ENCODE assay signal across 9 mouse cellular contexts in the genomic region with DNA sequence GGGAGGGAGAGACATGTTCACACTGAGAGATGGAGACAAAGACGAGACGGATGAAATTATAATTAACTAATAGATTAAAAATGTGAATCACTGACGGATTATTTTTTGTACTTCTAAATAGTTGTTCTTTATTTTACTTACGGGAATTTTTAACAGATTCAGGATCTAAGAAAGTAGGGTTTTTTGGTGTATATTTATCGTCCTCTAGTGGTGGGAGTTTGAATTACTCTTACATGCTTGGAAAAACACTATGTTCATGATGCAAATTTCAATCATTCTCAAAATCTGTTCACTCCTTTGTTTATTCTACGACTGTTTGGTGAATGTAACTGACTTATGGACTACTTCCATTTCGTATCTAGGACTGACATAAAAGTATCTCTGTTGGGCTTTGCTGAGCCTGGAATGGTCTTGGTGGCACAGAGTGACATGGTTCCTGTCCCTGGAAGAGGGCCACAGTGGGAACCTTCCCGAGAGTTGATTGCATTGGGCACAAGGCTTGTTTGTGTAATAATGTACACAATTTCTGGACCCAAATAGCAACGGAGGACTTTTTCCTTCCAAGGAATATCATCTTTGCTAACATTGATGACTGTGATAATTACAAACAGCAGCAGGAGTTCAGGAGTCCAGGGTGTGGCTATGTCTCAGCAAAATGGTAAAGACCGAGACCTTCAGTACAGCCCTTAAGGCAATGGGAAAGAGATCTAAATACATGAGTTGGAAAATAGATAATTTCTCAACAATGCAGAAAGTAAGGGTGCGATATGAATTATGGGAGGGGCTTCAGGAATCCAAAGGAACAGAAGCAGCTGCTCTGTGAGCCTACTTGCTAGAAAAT.
DNase-seq lines count a peak whose midpoint lies in the region; ATAC-seq and TF ChIP-seq lines count a peak whose summit lies in the region.
"Had no signal": no experiment of that assay in that cellular context is flagged by ENCODE, and none has a peak within 500 bp of the region (broad histone marks: within the 10 kb centered on the region; RNA-seq: fewer than 3 reads in every experiment).

No protein-coding gene starts in this region.

- WGBS in hindbrain, embryonic 15.5 days = 44% methylated on average over 11 of the region's 11 CpGs
- 45% methylated on average over 11 of the region's 11 CpGs for WGBS in hindbrain, embryonic 13.5 days
- 34% methylated on average over 11 of the region's 11 CpGs for WGBS in intestine, embryonic 16.5 days
- WGBS in heart, embryonic 10.5 days = 49% methylated on average over 11 of the region's 11 CpGs

- H3K9ac ChIP-seq in hindbrain, embryonic 15.5 days = no peak overlapping the region
- no peak overlapping the region for H3K9ac ChIP-seq in hindbrain, embryonic 13.5 days
- H3K9ac ChIP-seq in intestine, embryonic 16.5 days (ENCODE audit: low read depth, low read length) = no peak overlapping the region
- H3K9ac ChIP-seq: lung, embryonic 15.5 days had no signal

- DNase-seq in NIH3T3 (ENCODE audit: low read depth) = peak; percentile 88
- no peak for DNase-seq in spleen, adult 12 weeks (ENCODE audit: low spot score)
- no peak for DNase-seq in heart, embryonic 10.5 days (ENCODE audit: low spot score)

- H3K79me2 ChIP-seq in C2C12 (ENCODE audit: control insufficient read depth, insufficient read depth) = no peaks in the 10 kb centered on the region

- no peak overlapping the region for H3ac ChIP-seq in C2C12 (ENCODE audit: control insufficient read depth, insufficient read length, low read depth)

- no peaks in the 10 kb centered on the region for H3K9me3 ChIP-seq in hindbrain, embryonic 15.5 days
- no peaks in the 10 kb centered on the region for H3K9me3 ChIP-seq in hindbrain, embryonic 13.5 days
- H3K9me3 ChIP-seq in intestine, embryonic 16.5 days (ENCODE audit: control insufficient read depth, low read length) = no peaks in the 10 kb centered on the region
- H3K9me3 ChIP-seq in heart, embryonic 10.5 days = no peaks in the 10 kb centered on the region
- H3K9me3 ChIP-seq: lung, embryonic 15.5 days had no signal

- H3K27ac ChIP-seq in hindbrain, embryonic 15.5 days (replicated peaks) = no peak overlapping the region
- H3K27ac ChIP-seq in hindbrain, embryonic 13.5 days = no peak overlapping the region
- no peak overlapping the region for H3K27ac ChIP-seq in intestine, embryonic 16.5 days (ENCODE audit: low read length)
- H3K27ac ChIP-seq in heart, embryonic 10.5 days = no peak overlapping the region
- H3K27ac ChIP-seq: lung, embryonic 15.5 days had no signal

- ATAC-seq in hindbrain, embryonic 15.5 days (ENCODE audit: low FRiP score, low read depth) = no peak
- ATAC-seq in hindbrain, embryonic 13.5 days (ENCODE audit: low FRiP score) = no peak; the same call in 1 of the 2 replicates
- ATAC-seq in intestine, embryonic 16.5 days = peak; percentile 79
- ATAC-seq in erythroblast, adult 5-6 weeks (replicated peaks; ENCODE audit: low FRiP score, poor library complexity, severe bottlenecking) = no peak

- TF ChIP-seq CTCF in C2C12 (IDR thresholded peaks at IDR 0.05; ENCODE audit: control insufficient read depth, insufficient read depth, insufficient read length) = peak; percentile 0

- H3K27me3 ChIP-seq in hindbrain, embryonic 15.5 days = no peaks in the 10 kb centered on the region
- H3K27me3 ChIP-seq in hindbrain, embryonic 13.5 days = no peaks in the 10 kb centered on the region
- H3K27me3 ChIP-seq in C2C12 (ENCODE audit: control insufficient read depth, insufficient read depth, insufficient read length) = no peaks in the 10 kb centered on the region
- H3K27me3 ChIP-seq in intestine, embryonic 16.5 days (replicated peaks; ENCODE audit: control insufficient read depth, insufficient read depth, low read length) = no peaks in the 10 kb centered on the region
- H3K27me3 ChIP-seq in heart, embryonic 10.5 days (ENCODE audit: insufficient read depth, poor library complexity, severe bottlenecking) = no peaks in the 10 kb centered on the region
- H3K27me3 ChIP-seq: lung, embryonic 15.5 days had no signal

- no peaks in the 10 kb centered on the region for H3K79me3 ChIP-seq in C2C12 (ENCODE audit: low read depth)

- no peaks in the 10 kb centered on the region for H3K36me3 ChIP-seq in hindbrain, embryonic 15.5 days
- no peaks in the 10 kb centered on the region for H3K36me3 ChIP-seq in hindbrain, embryonic 13.5 days
- no peaks in the 10 kb centered on the region for H3K36me3 ChIP-seq in C2C12 (ENCODE audit: control insufficient read depth, insufficient read depth)
- no peaks in the 10 kb centered on the region for H3K36me3 ChIP-seq in intestine, embryonic 16.5 days (ENCODE audit: control insufficient read depth, insufficient read depth, low read length)
- no peaks in the 10 kb centered on the region for H3K36me3 ChIP-seq in heart, embryonic 10.5 days
- H3K36me3 ChIP-seq: lung, embryonic 15.5 days had no signal

- H3K4me3 ChIP-seq in hindbrain, embryonic 15.5 days = no peak overlapping the region
- no peak overlapping the region for H3K4me3 ChIP-seq in hindbrain, embryonic 13.5 days
- no peak overlapping the region for H3K4me3 ChIP-seq in C2C12 (ENCODE audit: insufficient read depth, poor library complexity, severe bottlenecking)
- H3K4me3 ChIP-seq in intestine, embryonic 16.5 days (ENCODE audit: low read length) = no peak overlapping the region
- H3K4me3 ChIP-seq in heart, embryonic 10.5 days = no peak overlapping the region
- H3K4me3 ChIP-seq: lung, embryonic 15.5 days had no signal

- 0 out of 2 replicates have a peak, but pooled peaks cover 3% of the 10 kb centered on the region for H3K4me1 ChIP-seq in hindbrain, embryonic 15.5 days (replicated peaks)
- peaks cover 4% of the 10 kb centered on the region; the same call in 1 of the 2 replicates for H3K4me1 ChIP-seq in hindbrain, embryonic 13.5 days (replicated peaks)
- H3K4me1 ChIP-seq in intestine, embryonic 16.5 days (ENCODE audit: control insufficient read depth, insufficient read depth, low read length) = no peaks in the 10 kb centered on the region
- H3K4me1 ChIP-seq in heart, embryonic 10.5 days = no peaks in the 10 kb centered on the region

- 0 out of 2 replicates have a peak overlapping the region, but pooled peaks have one; percentile 9 for H3K4me2 ChIP-seq in hindbrain, embryonic 15.5 days
- H3K4me2 ChIP-seq in hindbrain, embryonic 13.5 days = no peak overlapping the region
- H3K4me2 ChIP-seq in intestine, embryonic 16.5 days (ENCODE audit: low read depth, low read length) = no peak overlapping the region
- H3K4me2 ChIP-seq: lung, embryonic 15.5 days had no signal

TF ChIP-seq in C2C12, 6 proteins besides CTCF, POLR2A, EP300 and RAD21:
- TF ChIP-seq MYOD1 (IDR thresholded peaks at IDR 0.05; ENCODE audit: control insufficient read depth, insufficient read length, low read depth) (no peak), MYOG (IDR thresholded peaks at IDR 0.05; ENCODE audit: control insufficient read depth, extremely low read depth, insufficient read length) (no peak), FOSL1 (IDR thresholded peaks at IDR 0.05; ENCODE audit: insufficient read depth, low read length, poor library complexity, severe bottlenecking) (no peak), MAX (IDR thresholded peaks at IDR 0.05) (no peak), USF1 (IDR thresholded peaks at IDR 0.05; ENCODE audit: low read depth) (no peak)
